Mouse (Mus musculus): ENCODE results near the gene Fpr3.
"Not testable (repeated sequence)": the region's sequence is repeated elsewhere in the genome, so short reads cannot be mapped to it uniquely, and the experiment has no call there.

Fpr3 gene

DNA sequence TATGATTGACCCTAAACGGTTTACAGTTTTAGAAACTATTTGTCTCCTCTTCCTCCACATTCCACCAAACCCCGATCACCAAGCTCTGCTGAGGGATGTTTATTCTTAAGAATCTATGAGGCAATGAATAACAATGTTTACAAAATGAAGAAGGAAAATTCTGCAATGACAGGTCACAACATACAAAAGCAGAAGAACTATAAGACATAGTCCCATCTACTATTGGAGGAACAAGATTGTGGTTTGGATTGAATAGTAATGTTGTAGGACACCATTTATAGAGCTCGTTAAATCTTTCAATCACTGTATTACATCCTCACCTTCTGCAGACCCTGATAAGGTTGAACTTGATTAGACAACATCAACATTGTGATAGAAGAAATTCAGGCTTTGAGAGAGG is 5.0 kb upstream of the Fpr3 start:
- no peak for DNase-seq (ENCODE audit: low spot score in 2 of 2)

DNA sequence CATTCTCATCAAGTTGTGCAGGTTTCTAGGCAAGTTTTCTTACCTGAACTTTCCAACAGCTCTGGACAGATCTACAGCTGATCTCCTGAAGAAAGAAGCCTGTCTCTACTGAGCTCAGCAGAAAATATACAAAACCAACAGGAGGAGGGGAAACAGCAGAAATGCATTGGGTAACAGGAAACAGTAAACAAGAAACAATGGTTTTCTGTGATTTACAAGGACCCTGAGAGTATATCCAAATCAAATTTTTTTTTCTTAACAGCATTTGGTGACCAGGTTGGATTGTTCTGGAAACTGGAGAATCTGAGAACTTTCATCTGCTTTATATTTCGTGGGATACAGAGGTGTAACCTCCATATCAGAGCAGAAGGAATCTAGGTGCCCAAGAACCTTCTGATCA is 3.8 kb upstream of the Fpr3 start, which contains the start of gene Fpr1:
Gene Fpr1, minus strand, starts transcription at position 101 of the 400 bp plus-strand sequence.
- no peak for DNase-seq (ENCODE audit: low spot score in 2 of 2)

DNA sequence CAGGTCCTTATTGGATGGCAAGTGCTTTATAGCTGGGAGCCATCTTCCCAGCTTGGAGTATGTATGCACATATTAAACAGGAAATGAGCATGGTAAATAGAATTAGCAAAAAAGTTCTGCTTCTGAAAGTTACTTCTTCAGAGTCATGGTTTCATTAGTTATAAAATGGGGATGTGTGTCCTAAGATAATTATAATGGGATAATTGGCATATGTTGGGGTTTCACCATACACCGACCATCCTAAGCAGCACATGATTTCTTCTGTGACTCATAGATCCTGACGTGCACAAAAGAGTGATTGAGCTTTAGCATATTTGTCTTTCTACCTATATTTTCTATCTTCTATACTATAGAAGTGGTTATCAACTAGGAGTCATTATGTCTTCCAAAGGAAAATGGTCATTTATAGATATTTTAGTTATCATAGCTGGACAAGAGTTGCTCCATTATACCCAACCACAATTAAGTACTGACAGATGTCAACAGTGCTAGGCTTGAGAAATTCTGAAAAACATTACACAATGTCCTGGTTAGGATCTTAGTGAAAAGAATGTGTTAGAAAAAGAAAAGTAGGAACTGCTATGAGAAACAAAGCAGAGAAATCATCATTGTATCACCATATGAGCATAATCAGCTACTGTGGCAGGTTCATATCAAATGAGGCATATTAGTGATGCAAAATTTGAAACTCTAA is 2.2 kb downstream of the Fpr3 start:
- DNase-seq (ENCODE audit: low spot score in 2 of 2), result no peak

DNA sequence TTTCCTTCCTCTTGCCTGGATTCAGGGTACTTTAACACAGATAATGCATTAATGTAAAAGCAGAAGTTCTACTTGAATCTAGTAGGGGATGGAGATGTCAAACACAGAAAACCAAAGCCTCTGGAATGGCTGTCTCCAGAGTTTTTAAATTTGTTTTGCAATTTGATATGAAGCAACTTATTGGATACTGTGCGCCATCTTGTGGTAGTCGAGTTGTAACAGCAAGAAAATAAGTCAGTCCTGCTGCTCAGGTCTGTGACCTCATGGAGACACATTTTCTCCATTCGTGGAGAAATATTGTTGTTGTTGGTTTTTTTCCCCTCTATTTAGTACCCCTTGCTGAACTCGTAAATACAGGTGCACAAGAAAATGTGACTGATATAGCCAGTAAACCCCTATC is 8.4 kb downstream of the Fpr3 start:
- DNase-seq (ENCODE audit: low spot score in 2 of 2), result peak in 1 of 2 experiments; percentile 15

DNA sequence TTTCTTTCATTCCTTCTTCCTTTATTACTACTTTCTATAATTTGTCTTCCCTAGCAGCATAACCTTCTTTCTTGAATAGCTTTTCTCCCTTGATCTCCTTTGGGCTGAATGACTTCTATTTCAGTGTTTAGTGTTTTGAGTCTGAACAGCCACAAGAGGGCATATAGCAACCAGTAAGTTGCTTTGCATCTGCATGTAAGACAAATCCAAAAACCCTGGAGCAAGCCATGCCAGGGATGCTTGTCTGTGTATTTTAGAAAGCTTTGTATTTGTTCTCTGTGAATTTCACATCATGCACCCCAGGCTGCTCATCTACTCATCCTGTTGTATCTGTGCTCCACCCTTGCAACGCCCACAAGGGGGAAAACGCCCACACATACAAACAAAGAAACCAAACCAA is 11.6 kb downstream of the Fpr3 start:
- no peak for DNase-seq (ENCODE audit: low spot score in 2 of 2)

DNA sequence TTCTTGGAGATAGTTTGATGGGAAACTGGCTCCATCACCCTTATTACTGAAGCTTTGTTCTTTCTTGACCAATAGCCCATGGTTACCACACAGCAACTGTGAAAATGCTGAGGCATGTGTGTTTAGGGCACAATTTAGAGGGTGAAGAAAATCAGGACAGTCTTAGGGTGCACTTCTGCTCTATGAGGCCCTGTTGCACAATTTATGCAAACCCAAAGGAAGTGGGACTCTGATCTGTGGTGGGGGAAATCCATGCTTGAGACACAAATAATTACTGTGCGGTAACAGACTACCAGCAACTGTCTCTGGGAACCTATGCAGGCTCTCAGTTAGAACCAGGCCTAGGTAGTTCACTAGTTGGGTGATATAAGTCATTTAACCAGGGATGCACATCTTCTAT is 13.1 kb downstream of the Fpr3 start:
- no peak for DNase-seq (ENCODE audit: low spot score in 2 of 2)

DNA sequence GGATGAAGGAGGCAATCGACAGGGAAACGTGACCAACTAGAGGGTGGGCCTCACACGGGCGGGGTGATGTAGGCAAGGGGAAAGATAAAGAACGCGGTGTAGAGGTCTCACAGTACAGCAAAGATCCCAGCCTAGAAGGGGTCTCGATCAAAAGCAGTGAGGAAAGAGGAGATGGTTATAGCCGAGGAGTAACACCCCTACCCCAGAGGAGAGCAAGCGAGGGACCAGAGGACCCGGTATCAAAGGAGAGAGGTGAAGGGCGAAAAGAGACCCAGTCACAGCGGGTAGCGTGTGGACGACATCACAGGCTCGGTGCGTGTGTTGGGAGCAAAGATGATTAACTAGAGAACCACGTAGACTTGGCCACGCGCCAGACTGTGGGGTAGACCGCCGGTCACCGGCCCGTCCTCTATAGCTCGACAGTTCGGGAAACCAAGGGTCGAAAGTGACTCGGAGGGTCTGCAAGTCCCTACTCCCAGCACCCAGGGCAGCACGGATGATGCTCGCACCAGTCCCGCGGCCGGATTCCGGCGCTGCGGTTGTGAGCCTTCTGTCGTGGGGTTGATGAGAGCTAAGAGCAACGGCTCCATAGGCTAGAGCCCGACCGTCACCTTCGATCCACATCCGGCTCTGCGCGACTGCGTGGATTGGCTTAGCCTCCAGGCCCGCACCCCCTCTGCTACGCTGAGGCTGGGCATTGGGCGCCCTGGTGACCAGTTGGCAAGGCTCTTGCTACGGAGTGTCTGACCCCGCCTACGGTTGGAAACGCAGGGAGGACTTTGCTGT is 22.2 kb downstream of the Fpr3 start:
- peak in 1 of 2 experiments; percentile 39 for DNase-seq (ENCODE audit: low spot score in 2 of 2)

DNA sequence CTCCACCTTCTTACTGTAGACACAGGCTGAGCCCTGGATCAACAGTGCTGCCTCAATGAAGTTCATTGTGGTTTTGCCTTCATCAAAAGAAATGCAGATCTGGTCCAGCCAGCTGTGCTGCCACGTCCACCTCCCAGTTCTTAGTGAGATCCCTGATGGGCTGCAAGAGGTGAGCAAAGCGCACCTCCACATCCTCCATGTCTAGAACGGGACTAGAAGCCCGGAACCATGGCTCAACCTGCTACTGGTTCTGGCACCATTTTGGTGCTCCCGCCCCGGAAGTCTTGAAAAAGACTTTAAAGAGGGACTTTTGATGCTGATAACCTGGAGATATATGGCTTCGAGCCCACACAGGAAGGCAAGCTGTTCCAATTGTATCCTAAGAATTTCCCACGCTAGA is 25.0 kb downstream of the Fpr3 start:
- DNase-seq (ENCODE audit: low spot score in 2 of 2), result not testable (repeated sequence)

DNA sequence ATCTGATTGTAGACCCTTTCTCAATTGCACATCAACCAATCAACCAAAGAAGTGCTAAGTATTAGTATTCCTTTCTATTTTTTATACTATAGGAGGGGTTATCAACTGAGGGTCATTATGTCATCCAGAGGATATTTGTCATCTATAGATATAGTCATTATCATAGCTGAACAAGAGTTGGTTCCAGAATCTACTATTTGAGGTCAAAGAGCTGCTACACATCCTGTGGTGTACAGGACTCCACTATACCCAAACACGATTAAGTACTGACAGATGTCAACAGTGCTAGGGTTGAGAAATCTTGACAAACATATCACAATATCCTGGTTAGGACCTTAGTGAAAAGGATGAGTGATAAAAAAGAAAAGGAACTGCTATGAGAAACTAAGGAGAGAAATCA is 29.7 kb downstream of the Fpr3 start:
- DNase-seq (ENCODE audit: low spot score in 2 of 2), result no peak

DNA sequence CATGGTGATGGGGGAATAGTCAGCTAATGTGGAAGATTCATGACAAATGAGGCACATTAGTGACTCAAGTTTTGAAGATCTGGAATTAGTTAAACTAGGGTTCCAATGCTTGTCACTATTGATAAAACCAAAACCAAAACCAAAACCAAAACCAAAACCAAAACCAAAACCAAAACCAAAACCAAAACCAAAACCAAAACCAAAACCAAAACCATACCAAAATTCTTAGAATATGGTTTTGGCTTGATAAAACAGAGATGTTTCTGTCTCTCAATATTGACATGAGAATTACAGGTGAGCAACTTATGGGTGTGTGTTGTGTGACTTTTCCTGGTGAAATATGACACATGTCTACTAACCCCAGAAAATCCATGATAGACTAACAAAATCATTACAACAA is 30.1 kb downstream of the Fpr3 start:
- no peak for DNase-seq (ENCODE audit: low spot score in 2 of 2)

DNA sequence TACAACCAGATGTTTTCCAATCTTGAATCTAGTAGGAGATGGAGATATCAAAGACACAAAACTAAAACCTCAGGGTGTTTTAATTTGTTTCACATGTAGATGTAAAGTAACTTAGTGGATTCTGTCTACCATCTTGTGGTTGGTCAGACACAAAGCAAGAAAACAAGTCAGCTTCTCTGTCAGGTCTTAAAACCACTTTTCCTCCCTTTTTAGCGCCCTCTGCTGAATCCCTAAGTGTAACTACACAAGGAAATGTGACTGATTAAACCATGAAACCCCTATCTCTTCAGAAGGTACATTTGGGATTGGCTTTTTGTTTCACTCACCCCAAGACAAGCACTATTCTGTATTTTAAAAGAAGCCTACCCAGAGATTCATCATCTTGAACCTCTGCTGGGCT is 85.8 kb downstream of the Fpr3 start:
- DNase-seq (ENCODE audit: low spot score in 2 of 2), result no peak

DNA sequence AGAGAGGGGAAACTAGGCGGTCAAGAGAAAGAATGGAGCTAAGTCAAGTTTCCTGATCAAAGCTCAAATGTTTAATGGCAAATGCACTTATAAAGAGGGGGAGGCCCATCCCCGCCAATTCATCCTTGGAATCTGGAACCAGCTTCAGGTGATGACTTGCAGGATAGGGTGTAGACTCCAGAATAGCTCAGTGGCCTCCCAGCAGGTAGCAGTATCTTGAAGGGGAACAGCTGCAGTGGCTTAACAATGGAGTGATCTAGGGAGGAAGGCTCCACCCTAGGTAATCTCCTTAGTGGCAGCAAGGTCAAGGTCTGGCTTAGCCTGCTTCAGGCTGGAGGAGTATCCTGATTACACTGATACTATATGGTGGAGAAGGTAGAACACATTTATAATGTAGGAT is 93.6 kb downstream of the Fpr3 start:
- not testable (repeated sequence) for DNase-seq (ENCODE audit: low spot score in 2 of 2)

DNA sequence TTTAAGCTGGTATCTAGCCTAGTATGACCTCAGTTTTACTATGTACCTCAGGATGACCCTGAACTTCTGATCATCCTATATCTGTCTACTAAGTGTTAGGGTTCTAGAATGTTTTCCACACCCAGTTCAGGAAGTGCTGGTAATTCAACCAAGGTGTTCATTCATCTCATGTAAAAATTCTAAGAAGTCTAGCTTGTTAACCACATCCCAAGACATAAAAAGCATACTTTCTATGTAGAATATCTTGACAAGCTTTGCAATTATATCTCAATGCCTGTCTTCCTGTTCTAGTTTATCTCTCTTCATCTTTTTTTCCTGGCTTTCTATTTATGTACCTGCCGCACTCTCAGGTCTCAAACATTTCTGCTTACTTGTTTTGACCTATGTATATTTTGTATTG is 117.1 kb downstream of the Fpr3 start:
- no peak for DNase-seq (ENCODE audit: low spot score in 2 of 2)

All from spleen, postnatal 10 days (tissue).